Mouse (Mus musculus): ENCODE measurements at regions not wholly inside any gene's neighbourhood (a gene's known extent, or its start where the extent isn't known, plus 50 kb on each side); places are given as distances from the start of the nearest gene placed in this dataset.
A peak's percentile ranks its signal among the peaks of the same experiment; 100 is the strongest.

- whole genome bisulfite sequencing = 81% methylated on average over 5 of the region's 5 CpGs
These were observed 93.9 kb upstream of the St8sia2 start for GRCm38 (mm10) chr7:74107176-74107928.

DNA sequence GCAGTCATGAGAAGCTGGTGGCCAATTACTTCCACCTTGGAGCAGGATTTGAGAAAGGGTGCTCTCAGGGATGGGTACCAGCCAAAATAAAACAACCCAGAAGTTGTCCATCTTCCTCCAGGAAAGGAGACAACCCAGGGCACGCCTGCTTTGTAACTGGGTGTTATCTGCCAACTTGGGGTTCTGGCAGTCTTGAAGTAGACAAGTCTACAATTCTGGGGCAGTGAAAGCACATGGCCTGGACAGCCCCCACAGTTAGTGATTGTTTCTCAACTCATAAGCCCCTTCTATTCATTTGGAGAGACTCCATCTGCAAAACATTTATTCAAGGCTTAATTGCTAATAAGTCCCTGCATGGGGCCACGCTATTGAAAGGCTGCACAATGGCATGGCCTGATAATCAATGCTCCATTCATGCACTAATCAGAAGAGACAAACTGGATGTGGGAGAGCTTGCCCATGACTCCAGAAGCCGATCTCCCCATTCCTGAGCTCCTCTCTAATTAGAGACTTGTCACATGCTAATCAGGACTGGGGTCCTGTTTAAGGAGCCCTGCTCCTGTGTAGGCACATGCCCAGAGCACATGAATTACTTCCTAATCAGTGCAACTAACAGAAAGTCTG is 78.0 kb upstream of the St8sia2 start:
- H3K27ac ChIP-seq = 0 out of 2 replicates have a peak overlapping the region, but pooled peaks have one; percentile 21
- H3K36me3 ChIP-seq (replicated peaks) = no peaks in the 10 kb centered on the region
- 41% methylated on average over 3 of the region's 3 CpGs for WGBS
- peak; percentile 49 for DNase-seq (ENCODE audit: extremely low spot score, low spot score)
- peaks cover 11% of the 10 kb centered on the region; the same call in 1 of the 2 replicates for H3K9me3 ChIP-seq
- H3K27me3 ChIP-seq (ENCODE audit: poor library complexity, severe bottlenecking) = peaks cover 63% of the 10 kb centered on the region
- no peak overlapping the region for H3K4me3 ChIP-seq
- peaks cover 10% of the 10 kb centered on the region for H3K4me1 ChIP-seq

More at GRCm38 (mm10) chr7:74107176-74107928, 93.9 kb upstream of the St8sia2 start:
- no peaks in the 10 kb centered on the region for H3K4me1 ChIP-seq
- no peak overlapping the region for H3K27ac ChIP-seq
- DNase-seq (ENCODE audit: extremely low spot score, low spot score) = no peak
- no peaks in the 10 kb centered on the region; the same call in 1 of the 2 replicates for H3K27me3 ChIP-seq (ENCODE audit: poor library complexity, severe bottlenecking)
- H3K36me3 ChIP-seq (replicated peaks) = no peaks in the 10 kb centered on the region
- H3K4me3 ChIP-seq = no peak overlapping the region
- no peaks in the 10 kb centered on the region for H3K9me3 ChIP-seq

- no peak overlapping the region for H3K4me3 ChIP-seq
- WGBS = 84% methylated on average over 4 of the region's 4 CpGs
These were observed 67.4 kb upstream of the St8sia2 start for GRCm38 (mm10) chr7:74080846-74081235.

DNA sequence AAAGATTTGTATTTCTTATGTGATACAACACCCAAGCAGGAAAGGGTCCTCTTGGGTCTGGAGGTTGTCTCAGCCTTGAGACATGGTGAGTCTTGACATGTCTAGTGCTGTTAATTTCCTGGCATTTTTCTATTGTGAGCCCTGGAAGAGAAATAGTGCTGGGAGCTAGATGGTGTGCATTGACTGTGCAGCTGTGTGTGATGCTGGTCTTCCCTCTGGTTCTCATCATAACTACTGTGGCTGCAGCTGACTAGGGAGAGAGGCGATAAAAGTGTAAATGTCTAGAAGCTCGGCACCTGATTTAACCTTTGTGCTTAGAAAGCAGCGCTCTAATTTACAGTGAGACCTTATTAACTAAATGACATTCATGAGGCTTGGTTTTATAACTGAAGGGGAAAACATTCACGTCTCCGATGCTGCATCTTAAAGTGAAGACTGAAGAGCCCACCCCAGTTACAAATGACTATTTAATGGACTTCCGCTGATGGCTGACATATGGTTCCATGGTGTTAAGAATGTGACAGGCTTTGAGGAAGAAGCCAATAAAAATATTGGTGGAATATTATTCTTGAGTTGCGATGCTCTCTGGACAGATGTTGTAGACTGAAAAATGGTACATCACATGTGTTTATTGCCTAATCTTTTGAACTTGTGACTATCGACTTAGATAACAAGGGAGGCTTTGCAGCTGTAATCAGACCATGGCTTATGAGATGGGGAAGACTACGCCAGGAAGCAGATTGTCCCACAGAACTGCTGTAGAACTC is 66.8 kb upstream of the St8sia2 start:
- H3K27me3 ChIP-seq (ENCODE audit: poor library complexity, severe bottlenecking) = no peaks in the 10 kb centered on the region
- H3K9me3 ChIP-seq = no peaks in the 10 kb centered on the region
- 94% methylated on average over 9 of the region's 9 CpGs for WGBS
- no peaks in the 10 kb centered on the region for H3K4me1 ChIP-seq
- H3K27ac ChIP-seq = no peak overlapping the region
- H3K36me3 ChIP-seq (replicated peaks) = no peaks in the 10 kb centered on the region
- no peak overlapping the region for H3K4me3 ChIP-seq
- no peak for DNase-seq (ENCODE audit: extremely low spot score, low spot score)

More at GRCm38 (mm10) chr7:74080846-74081235, 67.4 kb upstream of the St8sia2 start:
- Histone ChIP-seq H3K36me3 (replicated peaks) (no peaks in the 10 kb centered on the region), H3K27me3 (ENCODE audit: poor library complexity, severe bottlenecking) (no peaks in the 10 kb centered on the region), H3K27ac (no peak overlapping the region), H3K4me1 (no peaks in the 10 kb centered on the region), H3K9me3 (no peaks in the 10 kb centered on the region)
- DNase-seq (ENCODE audit: extremely low spot score, low spot score) = no peak

DNA sequence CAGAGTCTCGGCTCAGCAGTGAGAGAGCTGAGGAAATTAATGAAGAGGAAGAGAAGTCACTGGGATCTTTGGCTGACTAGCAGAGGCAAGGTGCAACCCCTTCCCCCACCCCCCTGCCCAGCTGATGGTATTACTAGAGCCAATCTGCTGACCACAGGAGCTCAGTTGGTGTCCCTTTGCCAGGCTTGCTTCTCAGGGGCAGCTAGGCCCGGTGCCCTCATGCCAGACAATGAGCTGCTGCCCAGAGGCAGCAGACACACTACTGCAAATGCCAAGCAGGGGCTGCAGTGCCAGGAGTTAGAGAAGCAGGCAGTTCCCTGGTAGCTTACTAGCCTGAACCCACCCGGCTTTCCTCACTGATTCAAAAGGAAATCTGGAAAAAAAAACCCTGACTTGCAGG is 59.1 kb upstream of the St8sia2 start:
- Histone ChIP-seq H3K27ac (no peak overlapping the region), H3K27me3 (ENCODE audit: poor library complexity, severe bottlenecking) (no peaks in the 10 kb centered on the region), H3K4me1 (peaks cover 10% of the 10 kb centered on the region), H3K9me3 (no peaks in the 10 kb centered on the region), H3K36me3 (replicated peaks) (no peaks in the 10 kb centered on the region), H3K4me3 (no peak overlapping the region)
- 53% methylated on average over 3 of the region's 3 CpGs for WGBS
- no peak for DNase-seq (ENCODE audit: extremely low spot score, low spot score)

DNA sequence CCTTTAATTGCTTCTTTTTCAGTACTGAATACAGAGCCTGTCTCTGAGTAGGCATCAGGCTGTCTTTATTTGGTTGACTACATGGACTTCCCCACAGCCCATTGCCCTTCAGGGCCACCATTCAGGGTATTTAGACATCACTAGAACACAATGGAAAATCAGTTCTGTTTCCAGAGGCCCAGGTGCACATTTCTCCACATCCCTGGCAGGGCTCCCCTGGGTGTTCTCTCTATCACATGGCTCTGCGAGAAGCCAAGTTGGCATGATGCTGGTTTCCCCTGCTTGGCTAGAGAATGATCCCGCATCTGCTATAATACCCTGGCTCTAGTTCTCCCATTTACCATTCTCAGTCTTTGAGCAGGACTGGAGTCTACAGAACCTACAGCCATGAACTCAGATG is 57.3 kb upstream of the St8sia2 start:
- no peak overlapping the region for H3K27ac ChIP-seq
- no peak for DNase-seq (ENCODE audit: extremely low spot score, low spot score)
- H3K27me3 ChIP-seq (ENCODE audit: poor library complexity, severe bottlenecking) = no peaks in the 10 kb centered on the region
- H3K4me1 ChIP-seq = peaks cover 15% of the 10 kb centered on the region
- H3K4me3 ChIP-seq = no peak overlapping the region
- H3K9me3 ChIP-seq = no peaks in the 10 kb centered on the region
- 93% methylated on average over 2 of the region's 2 CpGs for WGBS
- no peaks in the 10 kb centered on the region for H3K36me3 ChIP-seq (replicated peaks)

DNA sequence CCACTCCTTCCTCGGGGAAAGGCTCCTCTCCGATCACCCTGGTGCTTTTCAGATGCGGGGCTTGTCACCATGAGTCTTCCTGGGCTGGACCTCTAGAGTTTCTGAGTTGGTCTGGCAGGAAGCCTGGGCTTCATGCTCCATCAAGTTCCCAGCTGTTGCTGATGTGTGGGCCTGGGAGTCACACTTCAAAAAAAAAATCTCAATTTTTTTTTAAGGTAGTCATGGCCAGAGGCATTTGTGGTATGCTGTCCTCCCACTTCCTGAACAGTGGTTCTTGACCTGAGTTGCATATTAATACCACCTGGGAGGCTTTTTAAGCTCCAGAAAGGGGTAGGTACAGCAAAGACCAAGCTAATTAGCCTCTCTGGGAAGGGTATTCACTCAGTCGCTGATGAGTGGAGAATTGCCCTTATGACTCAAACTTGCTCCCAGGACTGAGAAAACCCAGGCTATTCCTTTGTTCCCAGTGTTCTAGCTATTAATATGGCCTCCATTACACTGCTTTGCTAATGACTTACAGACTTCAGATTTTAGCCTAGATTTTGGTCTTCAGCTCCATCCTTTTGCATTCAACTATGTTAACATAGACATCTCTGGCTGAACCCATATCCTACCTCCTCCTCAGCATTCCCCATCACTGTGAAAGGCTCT is 52.1 kb upstream of the St8sia2 start:
- Histone ChIP-seq H3K27ac (0 out of 2 replicates have a peak overlapping the region, but pooled peaks have one; percentile 40), H3K36me3 (replicated peaks) (no peaks in the 10 kb centered on the region), H3K27me3 (ENCODE audit: poor library complexity, severe bottlenecking) (peaks cover 3% of the 10 kb centered on the region; the same call in 1 of the 2 replicates), H3K4me3 (no peak overlapping the region), H3K4me1 (peaks cover 21% of the 10 kb centered on the region), H3K9me3 (no peaks in the 10 kb centered on the region)
- DNase-seq (ENCODE audit: extremely low spot score, low spot score) = no peak
- WGBS = 67% methylated on average over 4 of the region's 4 CpGs

All from forebrain, embryonic 10.5 days (tissue).